Mouse (Mus musculus): ENCODE measurements at regions not wholly inside any gene's neighbourhood (a gene's known extent, or its start where the extent isn't known, plus 50 kb on each side); places are given as distances from the start of the nearest gene placed in this dataset.

DNA sequence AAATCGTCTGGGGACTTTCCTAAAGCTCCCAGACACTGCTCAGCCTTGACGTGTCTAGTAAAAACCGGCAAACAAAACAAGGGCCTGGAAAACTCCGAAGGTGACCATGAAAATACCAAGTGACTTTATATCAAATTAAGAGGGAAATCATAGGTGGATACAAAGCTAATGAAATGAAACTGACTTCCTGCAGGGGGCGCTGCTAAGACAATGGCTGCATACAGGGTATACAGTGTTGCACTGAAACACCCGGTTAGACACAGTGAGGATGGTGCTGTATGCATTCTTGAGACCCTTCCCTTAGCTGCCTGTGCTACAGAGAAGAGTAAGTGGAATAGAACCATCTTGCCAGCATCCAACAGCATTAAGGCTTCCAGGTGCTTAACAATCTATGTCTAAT is 99.7 kb upstream of the Tcerg1l start:
- Histone ChIP-seq H3K9me3 (ENCODE audit: control insufficient read depth, low read length) (no peaks in the 10 kb centered on the region), H3K9ac (ENCODE audit: low read depth, low read length) (no peak overlapping the region), H3K27me3 (replicated peaks; ENCODE audit: control insufficient read depth, insufficient read depth, low read length) (no peaks in the 10 kb centered on the region), H3K4me2 (ENCODE audit: low read length) (no peak overlapping the region), H3K36me3 (ENCODE audit: control insufficient read depth, insufficient read depth, low read length) (no peaks in the 10 kb centered on the region), H3K4me3 (ENCODE audit: low read length) (no peak overlapping the region), H3K4me1 (ENCODE audit: control insufficient read depth, insufficient read depth, low read depth, low read length) (peaks cover 6% of the 10 kb centered on the region), H3K27ac (ENCODE audit: low read depth, low read length) (no peak overlapping the region)
- ATAC-seq: no peak
- 61% methylated on average over 6 of the region's 6 CpGs for WGBS

DNA sequence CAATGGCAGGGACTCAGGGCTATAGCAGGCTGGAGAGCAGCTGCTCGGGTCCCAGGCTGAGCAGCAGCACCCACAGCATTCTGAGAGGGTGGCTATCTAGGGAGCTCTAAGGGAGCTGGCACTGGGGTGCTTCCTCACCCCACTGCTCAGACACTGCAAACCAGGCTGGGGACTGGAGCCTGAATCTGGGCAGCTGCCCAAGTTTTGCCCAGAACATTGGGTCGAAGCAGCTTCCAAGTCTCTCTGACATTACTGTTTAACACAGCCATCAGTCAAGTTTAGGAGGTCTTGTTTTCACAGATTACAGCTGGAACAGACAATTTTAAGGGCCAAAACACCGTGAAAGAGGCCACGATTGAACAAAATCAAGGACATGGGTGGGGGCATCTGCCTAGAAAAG is 96.1 kb upstream of the Tcerg1l start:
- no peaks in the 10 kb centered on the region for H3K36me3 ChIP-seq (ENCODE audit: control insufficient read depth, insufficient read depth, low read length)
- H3K4me2 ChIP-seq (ENCODE audit: low read length): no peak overlapping the region
- no peak for ATAC-seq
- no peaks in the 10 kb centered on the region for H3K9me3 ChIP-seq (ENCODE audit: control insufficient read depth, low read length)
- no peak overlapping the region for H3K4me3 ChIP-seq (ENCODE audit: low read length)
- H3K27ac ChIP-seq (ENCODE audit: low read depth, low read length): no peak overlapping the region
- no peak overlapping the region for H3K9ac ChIP-seq (ENCODE audit: low read depth, low read length)
- 61% methylated on average over 4 of the region's 4 CpGs for WGBS
- no peaks in the 10 kb centered on the region for H3K4me1 ChIP-seq (ENCODE audit: control insufficient read depth, insufficient read depth, low read depth, low read length)
- H3K27me3 ChIP-seq (replicated peaks; ENCODE audit: control insufficient read depth, insufficient read depth, low read length): no peaks in the 10 kb centered on the region

DNA sequence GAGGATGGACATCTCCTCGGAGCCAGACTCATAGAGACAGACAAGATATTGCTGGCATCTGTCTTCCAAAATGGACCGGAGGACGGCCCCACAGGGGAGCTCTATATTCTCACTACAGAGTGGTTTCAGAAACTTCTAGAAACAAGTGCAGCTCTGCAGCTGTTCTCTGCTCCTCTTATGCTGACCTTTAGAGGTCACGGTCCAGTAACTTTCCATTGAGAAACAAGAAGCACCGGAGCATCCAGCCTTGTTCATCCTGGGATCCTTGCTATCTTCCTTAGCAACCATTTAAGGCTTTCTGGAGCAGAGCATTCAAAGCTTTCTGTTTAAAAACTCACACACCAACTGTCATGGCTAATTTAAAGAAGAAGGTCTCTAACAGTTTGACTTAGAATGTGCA is 94.7 kb upstream of the Tcerg1l start:
- Histone ChIP-seq H3K4me2 (ENCODE audit: low read length) (no peak overlapping the region), H3K36me3 (ENCODE audit: control insufficient read depth, insufficient read depth, low read length) (no peaks in the 10 kb centered on the region), H3K27ac (ENCODE audit: low read depth, low read length) (no peak overlapping the region), H3K9ac (ENCODE audit: low read depth, low read length) (no peak overlapping the region), H3K27me3 (replicated peaks; ENCODE audit: control insufficient read depth, insufficient read depth, low read length) (no peaks in the 10 kb centered on the region), H3K4me1 (ENCODE audit: control insufficient read depth, insufficient read depth, low read depth, low read length) (no peaks in the 10 kb centered on the region), H3K9me3 (ENCODE audit: control insufficient read depth, low read length) (0 out of 2 replicates have a peak, but pooled peaks cover 2% of the 10 kb centered on the region), H3K4me3 (ENCODE audit: low read length) (no peak overlapping the region)
- no peak for ATAC-seq
- 63% methylated on average over 5 of the region's 5 CpGs for WGBS

DNA sequence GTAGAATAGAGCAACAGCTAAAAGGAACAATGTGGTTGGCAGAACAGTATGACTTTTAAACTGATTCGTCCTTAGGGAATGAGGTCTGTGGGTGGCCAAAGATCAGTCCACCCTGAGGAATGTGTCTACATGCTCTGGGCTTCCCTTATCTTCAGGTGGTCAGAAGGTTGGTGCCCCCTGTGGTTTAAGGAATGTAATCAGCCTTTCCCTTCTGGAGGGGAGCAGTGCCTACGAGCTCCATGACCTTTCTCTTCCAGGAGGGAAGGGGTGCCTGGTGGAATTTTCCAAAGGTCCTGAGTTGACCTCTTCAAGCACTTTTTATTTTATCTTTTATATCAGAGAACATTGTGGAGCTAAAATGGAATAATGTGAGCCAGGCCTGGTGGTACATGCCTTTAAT is 91.9 kb upstream of the Tcerg1l start:
- H3K4me3 ChIP-seq (ENCODE audit: low read length): no peak overlapping the region
- ATAC-seq: no peak
- H3K9ac ChIP-seq (ENCODE audit: low read depth, low read length): no peak overlapping the region
- H3K4me1 ChIP-seq (ENCODE audit: control insufficient read depth, insufficient read depth, low read depth, low read length): no peaks in the 10 kb centered on the region
- 0 out of 2 replicates have a peak, but pooled peaks cover 2% of the 10 kb centered on the region for H3K9me3 ChIP-seq (ENCODE audit: control insufficient read depth, low read length)
- no peaks in the 10 kb centered on the region for H3K27me3 ChIP-seq (replicated peaks; ENCODE audit: control insufficient read depth, insufficient read depth, low read length)
- no peak overlapping the region for H3K27ac ChIP-seq (ENCODE audit: low read depth, low read length)
- 87% methylated on average over 2 of the region's 2 CpGs for WGBS
- no peak overlapping the region for H3K4me2 ChIP-seq (ENCODE audit: low read length)
- no peaks in the 10 kb centered on the region for H3K36me3 ChIP-seq (ENCODE audit: control insufficient read depth, insufficient read depth, low read length)

DNA sequence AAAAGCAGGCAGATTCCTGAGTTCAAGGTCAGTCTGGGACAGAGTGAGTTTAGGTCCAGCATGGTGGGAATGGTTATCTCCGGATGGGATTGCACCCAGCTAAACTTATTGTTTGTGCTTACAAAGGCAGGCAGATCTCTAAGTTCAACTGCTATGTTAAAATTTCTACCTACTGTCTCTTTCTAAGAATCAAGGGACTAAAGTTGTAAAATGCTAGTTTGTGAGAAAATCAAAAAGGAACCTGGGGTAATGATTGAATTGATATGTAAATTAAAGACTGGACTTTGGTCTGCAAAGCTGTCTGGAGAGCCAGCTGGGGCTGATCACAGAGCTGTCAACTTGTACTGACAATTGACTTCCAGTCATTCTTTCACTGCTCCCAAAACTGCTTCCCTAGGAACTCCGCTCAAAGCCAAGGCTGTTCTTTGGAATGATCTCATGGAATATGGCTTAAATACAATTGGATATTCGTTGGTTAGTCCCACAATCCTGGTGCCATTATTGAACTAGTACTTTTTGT is 90.7 kb upstream of the Tcerg1l start:
- Histone ChIP-seq H3K36me3 (ENCODE audit: control insufficient read depth, insufficient read depth, low read length) (no peaks in the 10 kb centered on the region), H3K27me3 (replicated peaks; ENCODE audit: control insufficient read depth, insufficient read depth, low read length) (no peaks in the 10 kb centered on the region), H3K4me3 (ENCODE audit: low read length) (no peak overlapping the region), H3K4me2 (ENCODE audit: low read length) (no peak overlapping the region), H3K9me3 (ENCODE audit: control insufficient read depth, low read length) (0 out of 2 replicates have a peak, but pooled peaks cover 2% of the 10 kb centered on the region), H3K27ac (ENCODE audit: low read depth, low read length) (no peak overlapping the region), H3K4me1 (ENCODE audit: control insufficient read depth, insufficient read depth, low read depth, low read length) (no peaks in the 10 kb centered on the region), H3K9ac (ENCODE audit: low read depth, low read length) (no peak overlapping the region)
- 63% methylated on average over 3 of the region's 3 CpGs for WGBS
- no peak for ATAC-seq

DNA sequence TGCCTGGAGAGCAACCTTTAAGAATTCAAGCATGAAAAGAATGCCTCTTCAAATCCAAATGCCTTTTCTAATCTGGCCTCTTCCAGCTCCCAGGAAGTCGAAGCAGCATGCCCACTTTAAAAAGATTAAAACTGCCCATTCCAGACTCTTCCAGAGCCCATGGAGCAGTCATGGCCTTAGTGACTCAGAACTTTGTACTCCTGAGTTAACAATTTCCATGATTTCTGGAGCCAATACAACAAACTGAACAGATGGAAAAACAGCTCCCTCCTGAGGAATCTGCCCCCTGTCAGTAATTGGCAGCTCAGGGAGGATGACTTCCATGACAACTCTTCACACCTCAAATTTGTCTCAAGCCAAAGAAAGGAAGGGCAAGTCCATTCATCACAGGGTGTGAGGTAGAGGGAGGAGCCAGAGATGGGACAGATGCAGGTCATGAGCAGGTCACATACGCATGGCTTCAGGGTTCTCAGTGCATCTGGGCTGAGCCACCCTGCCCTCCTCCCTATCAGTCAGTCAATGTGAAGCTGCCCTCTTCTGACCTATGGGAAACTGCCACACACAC is 75.4 kb upstream of the Tcerg1l start:
- Histone ChIP-seq H3K9me3 (ENCODE audit: control insufficient read depth, low read length) (no peaks in the 10 kb centered on the region), H3K9ac (ENCODE audit: low read depth, low read length) (no peak overlapping the region), H3K4me3 (ENCODE audit: low read length) (no peak overlapping the region), H3K27ac (ENCODE audit: low read depth, low read length) (no peak overlapping the region), H3K27me3 (replicated peaks; ENCODE audit: control insufficient read depth, insufficient read depth, low read length) (no peaks in the 10 kb centered on the region), H3K4me1 (ENCODE audit: control insufficient read depth, insufficient read depth, low read depth, low read length) (no peaks in the 10 kb centered on the region), H3K4me2 (ENCODE audit: low read length) (no peak overlapping the region), H3K36me3 (ENCODE audit: control insufficient read depth, insufficient read depth, low read length) (no peaks in the 10 kb centered on the region)
- WGBS: 64% methylated on average over 2 of the region's 2 CpGs
- ATAC-seq: no peak

DNA sequence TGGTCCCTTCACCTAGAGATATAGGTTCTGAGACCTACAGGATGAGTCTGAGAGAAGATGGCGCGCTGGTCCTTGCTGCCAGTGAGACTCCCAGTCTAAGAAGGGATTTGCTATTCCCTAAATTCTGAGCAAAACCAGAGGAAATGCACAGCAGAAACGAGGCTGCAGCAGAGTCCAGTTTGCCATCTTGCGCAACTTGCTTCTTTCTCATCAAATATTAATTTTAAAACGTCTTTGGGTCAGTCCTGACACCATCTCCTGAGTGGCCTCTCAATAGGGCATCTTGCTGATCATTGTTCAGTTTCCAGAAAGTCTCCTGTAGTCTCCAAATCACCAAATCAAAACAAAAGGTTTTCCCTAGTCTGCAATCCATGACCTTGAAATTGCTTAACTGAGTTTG is 74.8 kb upstream of the Tcerg1l start:
- Histone ChIP-seq H3K27me3 (replicated peaks; ENCODE audit: control insufficient read depth, insufficient read depth, low read length) (no peaks in the 10 kb centered on the region), H3K4me2 (ENCODE audit: low read length) (no peak overlapping the region), H3K9ac (ENCODE audit: low read depth, low read length) (no peak overlapping the region), H3K27ac (ENCODE audit: low read depth, low read length) (no peak overlapping the region), H3K4me3 (ENCODE audit: low read length) (no peak overlapping the region), H3K9me3 (ENCODE audit: control insufficient read depth, low read length) (no peaks in the 10 kb centered on the region), H3K36me3 (ENCODE audit: control insufficient read depth, insufficient read depth, low read length) (no peaks in the 10 kb centered on the region), H3K4me1 (ENCODE audit: control insufficient read depth, insufficient read depth, low read depth, low read length) (no peaks in the 10 kb centered on the region)
- 86% methylated on average over 5 of the region's 5 CpGs for WGBS
- no peak for ATAC-seq

- Histone ChIP-seq H3K36me3 (ENCODE audit: control insufficient read depth, insufficient read depth, low read length) (no peaks in the 10 kb centered on the region), H3K27ac (ENCODE audit: low read depth, low read length) (no peak overlapping the region), H3K4me2 (ENCODE audit: low read length) (no peak overlapping the region), H3K4me3 (ENCODE audit: low read length) (no peak overlapping the region), H3K27me3 (replicated peaks; ENCODE audit: control insufficient read depth, insufficient read depth, low read length) (no peaks in the 10 kb centered on the region), H3K9me3 (ENCODE audit: control insufficient read depth, low read length) (no peaks in the 10 kb centered on the region), H3K4me1 (ENCODE audit: control insufficient read depth, insufficient read depth, low read depth, low read length) (no peaks in the 10 kb centered on the region), H3K9ac (ENCODE audit: low read depth, low read length) (no peak overlapping the region)
- 91% methylated on average over 4 of the region's 4 CpGs for WGBS
- ATAC-seq: no peak
Observed at GRCm38 (mm10) chr7:138469211-138469610, 71.7 kb upstream of the Tcerg1l start.

GRCm38 (mm10) chr7:138468436-138468835 is 70.9 kb upstream of the Tcerg1l start:
- H3K4me2 ChIP-seq (ENCODE audit: low read length): no peak overlapping the region
- no peak overlapping the region for H3K9ac ChIP-seq (ENCODE audit: low read depth, low read length)
- H3K9me3 ChIP-seq (ENCODE audit: control insufficient read depth, low read length): no peaks in the 10 kb centered on the region
- no peak overlapping the region for H3K4me3 ChIP-seq (ENCODE audit: low read length)
- no peak overlapping the region for H3K27ac ChIP-seq (ENCODE audit: low read depth, low read length)
- H3K4me1 ChIP-seq (ENCODE audit: control insufficient read depth, insufficient read depth, low read depth, low read length): no peaks in the 10 kb centered on the region
- no peaks in the 10 kb centered on the region for H3K27me3 ChIP-seq (replicated peaks; ENCODE audit: control insufficient read depth, insufficient read depth, low read length)
- H3K36me3 ChIP-seq (ENCODE audit: control insufficient read depth, insufficient read depth, low read length): no peaks in the 10 kb centered on the region
- WGBS: 84% methylated on average over 2 of the region's 2 CpGs
- ATAC-seq: no peak

- H3K4me2 ChIP-seq (ENCODE audit: low read length): no peak overlapping the region
- H3K9ac ChIP-seq (ENCODE audit: low read depth, low read length): no peak overlapping the region
- WGBS: 84% methylated on average over 2 of the region's 2 CpGs
- no peaks in the 10 kb centered on the region for H3K27me3 ChIP-seq (replicated peaks; ENCODE audit: control insufficient read depth, insufficient read depth, low read length)
- no peaks in the 10 kb centered on the region for H3K9me3 ChIP-seq (ENCODE audit: control insufficient read depth, low read length)
- no peaks in the 10 kb centered on the region for H3K4me1 ChIP-seq (ENCODE audit: control insufficient read depth, insufficient read depth, low read depth, low read length)
- no peak overlapping the region for H3K27ac ChIP-seq (ENCODE audit: low read depth, low read length)
- no peak overlapping the region for H3K4me3 ChIP-seq (ENCODE audit: low read length)
- no peaks in the 10 kb centered on the region for H3K36me3 ChIP-seq (ENCODE audit: control insufficient read depth, insufficient read depth, low read length)
- ATAC-seq: no peak
Observed at GRCm38 (mm10) chr7:138467981-138468380, 70.5 kb upstream of the Tcerg1l start.
